Mouse (Mus musculus): Measurements from ENCODE around the gene Sppl2b. TPM values are rescaled to one million over a fixed set of nuclear protein-coding genes. Genes with fewer than 3 reads are reported as not detected.
A peak's percentile ranks its signal among the peaks of the same experiment; 100 is the strongest.
"Not testable (repeated sequence)": the region's sequence is repeated elsewhere in the genome, so short reads cannot be mapped to it uniquely, and the experiment has no call there.

Sppl2b gene
- polyA plus RNA-seq, 1 experiment from 2014 or later, result 49.3 TPM

DNA sequence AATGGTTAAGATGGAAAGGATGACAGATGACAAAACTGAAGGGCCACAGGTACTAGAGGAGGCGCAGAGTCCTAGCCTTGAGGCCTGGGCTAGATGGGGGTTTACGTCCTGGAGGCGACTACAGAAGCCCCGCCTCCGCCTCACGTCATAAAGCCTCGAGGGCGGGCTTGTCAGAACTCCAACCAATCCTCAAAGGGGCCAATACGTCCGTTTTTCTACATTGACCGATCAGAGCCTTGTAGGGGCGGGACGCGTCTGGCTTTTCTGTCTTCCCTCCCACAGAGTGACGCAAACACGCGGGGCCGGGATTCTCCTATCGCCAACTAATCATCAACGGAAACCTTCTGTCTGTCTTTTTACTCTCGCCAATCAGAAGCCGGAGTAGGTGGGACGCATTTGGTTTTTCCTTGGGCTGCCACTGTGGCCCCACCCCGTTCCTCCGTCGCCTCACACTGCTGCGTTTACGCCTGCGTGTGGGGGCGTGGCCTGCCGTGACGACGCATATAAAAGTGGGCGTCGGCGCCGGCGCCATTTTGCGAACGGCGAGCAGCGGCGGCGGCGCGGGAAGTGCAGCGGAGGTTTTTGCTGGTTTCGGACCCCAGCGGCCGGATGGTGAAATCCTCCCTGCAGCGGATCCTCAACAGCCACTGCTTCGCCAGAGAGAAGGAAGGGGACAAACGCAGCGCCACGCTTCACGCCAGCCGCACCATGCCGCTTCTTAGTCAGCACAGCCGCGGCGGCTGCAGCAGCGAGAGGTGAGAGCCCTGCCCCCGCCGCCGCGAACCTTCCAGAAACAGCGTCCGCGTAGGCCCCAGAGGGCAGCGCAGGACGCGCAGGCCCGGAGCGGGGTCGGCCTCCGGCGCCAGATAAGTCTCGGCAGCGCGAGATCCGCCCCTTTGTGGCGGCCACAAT, 28.7 kb upstream of the Sppl2b start, which contains the start of gene Oaz1:
Gene Oaz1, plus strand, starts transcription at position 506 of the 912 bp plus-strand sequence.
- H3K36me3 ChIP-seq, result peaks cover 27% of the 10 kb centered on the region
- peak within 1 kb of the TSS; percentile 99 for H3K4me2 ChIP-seq
- WGBS, result under 1% methylated on average over 81 of the region's 82 CpGs
- H3K9me3 ChIP-seq, result no peaks in the 10 kb centered on the region
- H3K4me3 ChIP-seq, result peak within 1 kb of the TSS; percentile 78
- peak within 1 kb of the TSS; percentile 86 for H3K27ac ChIP-seq
- no peaks in the 10 kb centered on the region for H3K27me3 ChIP-seq
- peaks cover 37% of the 10 kb centered on the region for H3K4me1 ChIP-seq
- peak; percentile 97 for ATAC-seq (ENCODE audit: insufficient number of reproducible peaks, insufficient read depth, low FRiP score, low TSS enrichment, low read depth)
- H3K9ac ChIP-seq, result peak within 1 kb of the TSS; percentile 95

DNA sequence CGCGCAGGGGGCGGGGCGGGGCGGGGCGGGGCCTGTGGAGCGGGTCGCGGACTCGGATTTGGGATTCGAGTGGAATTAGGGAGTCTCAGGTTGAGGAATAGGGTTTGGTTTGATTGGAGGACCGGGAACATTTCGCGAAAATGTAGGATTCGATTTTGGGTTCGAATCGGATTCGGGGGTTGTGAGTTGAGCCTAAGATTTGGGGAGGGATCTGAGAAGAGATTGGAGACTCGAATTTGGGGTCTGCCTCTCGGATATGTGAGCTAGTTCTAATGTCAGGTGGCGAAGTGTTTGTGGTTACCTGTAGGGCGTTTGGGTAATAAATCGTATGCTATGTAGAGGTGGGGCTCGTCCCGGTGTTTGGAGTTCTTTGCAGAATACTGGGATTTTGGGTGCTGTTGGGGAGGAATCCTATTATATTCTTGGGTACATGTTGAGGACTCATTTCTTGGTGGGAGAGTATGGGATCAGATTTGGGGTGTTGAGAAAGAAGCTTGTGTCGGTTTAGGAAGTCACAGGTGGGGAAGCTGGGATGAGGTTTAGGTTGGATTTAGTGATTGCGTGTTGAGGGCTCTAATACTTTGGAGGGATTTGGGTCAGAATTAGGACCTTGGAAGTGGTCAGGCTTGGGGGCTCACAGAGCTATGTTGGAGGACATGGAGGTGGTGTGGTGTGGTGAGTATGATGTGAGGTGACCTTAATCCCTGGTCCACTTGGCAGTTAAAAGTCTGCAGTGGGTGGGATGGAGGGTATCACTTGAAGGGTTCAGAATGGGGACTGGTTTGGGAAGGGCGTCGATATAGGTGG, 27.8 kb upstream of the Sppl2b start:
- Histone ChIP-seq H3K9ac (peak overlapping the region; percentile 95), H3K9me3 (no peaks in the 10 kb centered on the region), H3K27me3 (no peaks in the 10 kb centered on the region), H3K4me1 (peaks cover 38% of the 10 kb centered on the region), H3K27ac (peak overlapping the region; percentile 86; the same call in 1 of the 2 replicates), H3K4me3 (peak overlapping the region; percentile 78), H3K36me3 (peaks cover 28% of the 10 kb centered on the region), H3K4me2 (peak overlapping the region; percentile 99)
- 7% methylated on average over 29 of the region's 29 CpGs for WGBS
- no peak for ATAC-seq (ENCODE audit: insufficient number of reproducible peaks, insufficient read depth, low FRiP score, low TSS enrichment, low read depth)

DNA sequence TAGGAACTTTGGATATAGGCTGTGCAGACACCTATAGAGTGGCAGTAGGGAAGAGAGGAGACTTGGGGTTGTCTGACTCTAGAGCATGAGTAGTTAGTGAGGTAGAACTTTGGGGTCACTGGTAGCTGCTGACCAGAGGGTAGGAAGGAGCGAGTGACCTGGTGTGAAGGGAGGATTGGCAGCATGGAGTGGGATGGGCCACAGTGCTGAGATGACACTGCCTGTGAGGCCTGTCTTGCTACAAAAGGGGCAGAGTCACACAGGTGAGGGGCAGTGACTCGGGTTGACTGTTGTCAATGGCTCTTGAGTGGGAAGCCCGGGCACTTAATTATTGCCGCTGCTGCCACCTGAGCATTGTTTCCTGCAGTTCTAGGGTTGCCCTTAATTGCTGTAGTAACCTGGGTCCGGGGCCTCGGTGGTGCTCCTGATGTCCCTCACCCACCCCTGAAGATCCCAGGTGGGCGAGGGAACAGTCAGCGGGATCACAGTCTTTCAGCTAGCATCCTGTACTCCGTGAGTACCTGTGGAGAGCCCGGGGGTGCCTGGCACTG, 27.1 kb upstream of the Sppl2b start:
- no peaks in the 10 kb centered on the region for H3K27me3 ChIP-seq
- 72% methylated on average over 10 of the region's 10 CpGs for WGBS
- no peaks in the 10 kb centered on the region for H3K9me3 ChIP-seq
- peak overlapping the region; percentile 99 for H3K4me2 ChIP-seq
- ATAC-seq (ENCODE audit: insufficient number of reproducible peaks, insufficient read depth, low FRiP score, low TSS enrichment, low read depth), result no peak
- H3K4me1 ChIP-seq, result peaks cover 38% of the 10 kb centered on the region
- peaks cover 31% of the 10 kb centered on the region for H3K36me3 ChIP-seq
- H3K4me3 ChIP-seq, result peak overlapping the region; percentile 78
- peak overlapping the region; percentile 95 for H3K9ac ChIP-seq
- peak overlapping the region; percentile 8; the same call in 1 of the 2 replicates for H3K27ac ChIP-seq

DNA sequence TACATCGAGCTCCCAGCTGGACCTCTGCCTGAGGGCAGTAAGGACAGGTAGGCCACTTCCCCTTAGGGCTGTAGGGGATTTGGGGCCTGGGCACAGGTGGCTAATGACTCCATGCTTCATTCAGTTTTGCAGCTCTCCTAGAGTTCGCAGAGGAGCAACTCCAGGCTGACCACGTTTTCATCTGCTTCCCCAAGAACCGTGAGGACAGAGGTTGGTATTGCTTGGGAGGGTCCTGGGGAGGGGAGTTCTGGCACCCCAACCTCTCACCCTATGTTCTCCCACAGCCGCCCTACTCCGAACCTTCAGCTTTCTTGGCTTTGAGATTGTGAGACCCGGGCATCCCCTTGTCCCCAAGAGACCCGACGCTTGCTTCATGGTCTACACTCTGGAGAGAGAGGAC, 26.5 kb upstream of the Sppl2b start:
- Histone ChIP-seq H3K36me3 (peaks cover 31% of the 10 kb centered on the region), H3K4me1 (peaks cover 38% of the 10 kb centered on the region), H3K4me2 (peak overlapping the region; percentile 99), H3K4me3 (peak overlapping the region; percentile 78)
- H3K9ac ChIP-seq; H3K27ac ChIP-seq; H3K9me3 ChIP-seq; ATAC-seq (ENCODE audit: insufficient number of reproducible peaks, insufficient read depth, low FRiP score, low TSS enrichment, low read depth); H3K27me3 ChIP-seq: not testable (repeated sequence)
- WGBS, result 82% methylated on average over 9 of the region's 9 CpGs

DNA sequence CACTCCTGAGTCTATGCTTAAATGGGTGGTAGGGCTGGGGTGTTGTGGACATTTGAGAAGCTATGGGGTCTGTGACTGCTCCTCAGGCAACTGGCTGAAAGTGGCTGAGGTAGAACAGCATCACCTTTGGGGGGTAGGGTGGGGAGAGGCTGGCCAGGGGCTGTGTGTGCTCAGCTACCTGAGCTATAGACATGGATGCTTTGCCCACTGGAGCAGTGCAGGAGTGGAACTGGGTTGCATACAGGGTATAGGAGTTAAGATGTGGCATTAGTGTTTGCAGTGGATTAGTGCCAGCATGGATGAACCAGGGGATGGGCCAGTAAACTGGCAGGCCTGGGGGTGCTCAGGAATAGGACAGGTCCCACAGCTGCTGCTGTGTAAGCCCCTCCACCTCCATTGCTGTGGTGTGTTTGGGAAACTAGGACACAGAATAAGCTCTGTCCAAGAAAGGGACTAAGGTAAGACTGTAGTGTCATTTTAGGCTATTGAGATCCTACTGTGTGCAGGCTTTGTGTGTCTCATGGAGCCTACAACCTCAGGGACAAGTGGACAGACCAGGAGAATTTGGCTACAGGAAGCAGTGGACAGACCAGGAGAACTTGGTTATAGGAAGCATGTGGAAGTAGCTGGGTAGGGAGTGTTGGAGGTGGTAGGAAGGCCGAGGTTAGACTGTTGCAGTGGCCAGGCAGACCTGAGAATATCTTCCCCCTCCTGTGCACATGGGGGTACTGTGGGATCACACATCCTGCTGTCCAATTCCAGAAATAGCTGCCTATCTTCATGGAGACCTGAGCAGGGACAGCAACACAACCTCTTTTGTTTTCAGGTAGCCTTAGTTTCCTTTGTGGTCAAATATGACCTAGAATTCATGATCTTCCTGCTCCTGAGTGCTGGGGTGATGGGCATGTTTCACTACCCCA, 25.5 kb upstream of the Sppl2b start:
- H3K9me3 ChIP-seq, result peaks cover 5% of the 10 kb centered on the region; the same call in 1 of the 2 replicates
- no peak overlapping the region for H3K4me2 ChIP-seq
- WGBS, result 69% methylated on average over 1 of the region's 1 CpGs
- H3K27ac ChIP-seq, result no peak overlapping the region
- H3K36me3 ChIP-seq, result peaks cover 31% of the 10 kb centered on the region
- no peak for ATAC-seq (ENCODE audit: insufficient number of reproducible peaks, insufficient read depth, low FRiP score, low TSS enrichment, low read depth)
- H3K4me1 ChIP-seq, result peaks cover 38% of the 10 kb centered on the region
- peaks cover 16% of the 10 kb centered on the region for H3K27me3 ChIP-seq
- no peak overlapping the region for H3K9ac ChIP-seq
- H3K4me3 ChIP-seq, result no peak overlapping the region

DNA sequence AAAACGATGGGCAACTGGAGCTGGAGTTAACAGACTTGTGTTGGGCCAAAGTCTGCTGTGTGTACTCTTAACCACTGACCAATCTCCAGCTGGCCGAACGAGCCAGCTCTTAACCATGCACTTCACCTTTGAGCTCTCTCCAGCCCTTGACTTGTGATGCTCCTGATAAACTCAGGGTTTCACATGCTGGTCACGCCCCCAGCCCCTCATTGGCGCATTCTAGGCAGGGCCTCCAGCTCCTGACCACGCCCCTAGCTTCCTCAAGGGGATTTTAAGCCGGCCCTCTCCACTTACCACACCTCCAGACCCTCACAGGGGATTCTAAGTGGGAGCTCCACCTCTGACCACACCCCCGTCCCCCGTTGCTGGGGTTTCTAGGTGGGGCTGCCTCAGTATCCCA, 23.9 kb upstream of the Sppl2b start:
- H3K27ac ChIP-seq, result no peak overlapping the region; the same call in 1 of the 2 replicates
- H3K4me3 ChIP-seq, result no peak overlapping the region
- peaks cover 31% of the 10 kb centered on the region for H3K36me3 ChIP-seq
- ATAC-seq (ENCODE audit: insufficient number of reproducible peaks, insufficient read depth, low FRiP score, low TSS enrichment, low read depth), result no peak
- H3K9me3 ChIP-seq, result peaks cover 14% of the 10 kb centered on the region
- no peak overlapping the region for H3K4me2 ChIP-seq
- 3% methylated on average over 9 of the region's 9 CpGs for WGBS
- H3K9ac ChIP-seq, result no peak overlapping the region
- H3K27me3 ChIP-seq, result peaks cover 32% of the 10 kb centered on the region
- H3K4me1 ChIP-seq, result peaks cover 38% of the 10 kb centered on the region

DNA sequence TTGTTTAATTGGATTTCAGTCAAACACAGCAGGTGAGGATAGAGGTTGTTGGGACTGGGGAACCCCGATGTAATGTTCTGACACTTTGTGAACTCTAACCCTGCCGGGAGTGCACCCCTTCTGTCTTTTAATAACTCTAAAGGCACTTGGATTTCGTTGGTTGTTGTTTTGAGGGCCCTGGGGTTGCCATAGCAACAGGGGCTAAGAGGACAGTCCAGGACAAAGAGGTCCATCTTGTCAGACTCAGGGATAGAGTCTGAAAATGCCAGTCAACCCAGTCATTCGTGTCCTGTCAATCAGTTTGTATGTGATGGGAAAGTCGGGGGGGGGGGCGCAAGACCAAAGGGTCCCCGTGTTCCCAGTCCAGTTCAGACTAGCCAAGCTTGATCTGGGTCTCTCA, 22.3 kb upstream of the Sppl2b start:
- no peak overlapping the region for H3K9ac ChIP-seq
- H3K27ac ChIP-seq, result no peak overlapping the region
- no peak overlapping the region for H3K4me3 ChIP-seq
- 73% methylated on average over 7 of the region's 7 CpGs for WGBS
- H3K4me2 ChIP-seq, result no peak overlapping the region
- H3K36me3 ChIP-seq, result peaks cover 31% of the 10 kb centered on the region
- peaks cover 48% of the 10 kb centered on the region for H3K27me3 ChIP-seq
- ATAC-seq (ENCODE audit: insufficient number of reproducible peaks, insufficient read depth, low FRiP score, low TSS enrichment, low read depth), result no peak
- peaks cover 14% of the 10 kb centered on the region for H3K9me3 ChIP-seq
- peaks cover 37% of the 10 kb centered on the region for H3K4me1 ChIP-seq

DNA sequence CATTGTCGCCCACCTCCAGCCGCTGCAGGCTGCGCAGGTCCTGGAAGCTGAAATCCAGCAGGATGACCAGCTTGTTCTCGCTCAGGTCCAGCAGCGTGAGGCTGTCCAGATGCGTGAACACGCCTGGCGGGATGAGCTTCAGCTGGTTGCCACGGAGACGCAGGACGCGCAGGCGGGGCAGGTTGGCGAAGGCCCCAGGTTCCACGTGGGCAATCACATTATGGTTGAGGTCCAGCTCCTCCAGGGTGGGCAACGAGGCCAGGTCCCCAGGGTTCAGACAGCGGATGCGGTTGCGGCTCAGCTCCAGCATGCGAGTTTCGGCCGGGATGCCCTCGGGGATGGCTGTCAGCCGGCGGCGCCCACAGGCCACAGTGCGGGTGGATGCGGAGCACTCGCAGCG, 19.5 kb upstream of the Sppl2b start:
- Histone ChIP-seq H3K27ac (no peak overlapping the region), H3K4me2 (peak overlapping the region; percentile 7; the same call in 1 of the 2 replicates), H3K36me3 (peaks cover 9% of the 10 kb centered on the region), H3K9ac (no peak overlapping the region), H3K9me3 (peaks cover 14% of the 10 kb centered on the region), H3K27me3 (peaks cover 57% of the 10 kb centered on the region), H3K4me1 (peaks cover 13% of the 10 kb centered on the region), H3K4me3 (0 out of 2 replicates have a peak overlapping the region, but pooled peaks have one; percentile 5)
- ATAC-seq (ENCODE audit: insufficient number of reproducible peaks, insufficient read depth, low FRiP score, low TSS enrichment, low read depth), result no peak
- WGBS, result 60% methylated on average over 30 of the region's 30 CpGs

DNA sequence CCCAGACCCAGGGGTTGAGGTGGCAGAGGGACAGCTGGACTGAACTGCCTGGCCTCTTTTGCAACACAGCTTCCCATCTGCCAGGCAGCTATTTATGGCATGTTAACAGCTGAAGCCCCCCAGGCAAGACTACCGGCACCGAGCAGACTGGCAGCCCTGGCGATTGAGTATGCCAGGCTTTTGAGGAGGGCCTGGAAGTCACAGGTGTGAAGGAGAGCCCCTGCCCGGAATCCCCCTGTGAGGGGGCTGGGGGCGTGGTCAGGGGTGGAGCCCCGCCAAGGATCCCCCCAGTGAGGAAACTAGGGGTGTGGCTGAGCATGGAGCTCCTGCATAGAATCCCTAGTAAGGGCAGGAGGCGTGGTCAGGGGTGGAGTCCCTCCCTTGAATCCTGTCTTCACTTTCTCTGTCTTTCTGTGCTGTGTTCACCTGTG, 18.1 kb upstream of the Sppl2b start:
- no peak overlapping the region for H3K27ac ChIP-seq
- H3K9me3 ChIP-seq, result peaks cover 14% of the 10 kb centered on the region
- peaks cover 67% of the 10 kb centered on the region for H3K27me3 ChIP-seq
- H3K4me3 ChIP-seq, result no peak overlapping the region
- ATAC-seq (ENCODE audit: insufficient number of reproducible peaks, insufficient read depth, low FRiP score, low TSS enrichment, low read depth), result no peak
- 0 out of 2 replicates have a peak, but pooled peaks cover 3% of the 10 kb centered on the region for H3K4me1 ChIP-seq
- H3K36me3 ChIP-seq, result 0 out of 2 replicates have a peak, but pooled peaks cover 4% of the 10 kb centered on the region
- no peak overlapping the region for H3K4me2 ChIP-seq
- H3K9ac ChIP-seq, result no peak overlapping the region
- 40% methylated on average over 7 of the region's 7 CpGs for WGBS

DNA sequence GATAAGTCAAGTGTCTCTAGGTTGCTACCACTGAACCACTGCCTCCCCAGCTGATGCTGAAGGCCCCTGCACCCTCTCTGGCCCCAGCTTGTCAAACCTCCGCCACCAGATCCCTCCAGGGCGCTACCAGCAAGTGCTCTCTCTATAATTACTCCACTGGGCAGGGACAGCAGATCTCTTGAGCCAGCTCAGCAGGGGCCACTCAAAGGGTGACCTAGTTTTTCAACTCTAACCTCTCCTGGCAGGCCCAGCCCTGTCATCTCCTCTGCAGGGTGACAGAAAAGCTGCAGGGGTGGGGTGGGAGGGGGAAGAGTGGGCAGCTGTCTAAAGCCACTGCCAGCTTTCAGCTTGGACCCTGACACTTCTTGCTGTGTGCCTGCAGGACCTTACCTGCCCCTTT, 17.2 kb upstream of the Sppl2b start:
- Histone ChIP-seq H3K9me3 (peaks cover 14% of the 10 kb centered on the region), H3K4me3 (no peak overlapping the region), H3K27me3 (peaks cover 75% of the 10 kb centered on the region), H3K4me1 (0 out of 2 replicates have a peak, but pooled peaks cover 3% of the 10 kb centered on the region), H3K36me3 (no peaks in the 10 kb centered on the region), H3K9ac (no peak overlapping the region), H3K27ac (no peak overlapping the region), H3K4me2 (no peak overlapping the region)
- 9% methylated on average over 2 of the region's 2 CpGs for WGBS
- no peak for ATAC-seq (ENCODE audit: insufficient number of reproducible peaks, insufficient read depth, low FRiP score, low TSS enrichment, low read depth)

Measured in embryonic facial prominence, embryonic 13.5 days (tissue).